Mouse (Mus musculus) midbrain, embryonic 11.5 days (tissue): ENCODE measurements around the gene Arhgap28. TPM values are rescaled to one million over a fixed set of nuclear protein-coding genes. Genes with fewer than 3 reads are reported as not detected.
"Not testable (repeated sequence)": the region's sequence is repeated elsewhere in the genome, so short reads cannot be mapped to it uniquely, and the experiment has no call there.

Experiments used
- ATAC-seq: fragments of 200-750 bp; cut with Nextera tagmentation; 2 replicates; pipeline ENCODE4 v1.8.0; 2017; ENCODE audit warnings: moderate TSS enrichment, moderate library complexity; ENCODE audit not compliant: low FRiP score
- DNase-seq: peaks from one replicate; pipeline ENCODE4 v3.0.0; 2015; ENCODE audit warnings: low spot score; ENCODE audit errors: missing footprints
- H3K27ac ChIP-seq: fragments of 300-500 bp; sonication (generic); 2 replicates; pipeline ENCODE4 v1.5.1; 2014; ENCODE audit warnings: low read depth, low read length
- H3K27me3 ChIP-seq: fragments of 300-500 bp; sonication (generic); 2 replicates; pipeline ENCODE4 v1.6.1; 2014; ENCODE audit warnings: mild to moderate bottlenecking, low read length, moderate library complexity, mixed read lengths; ENCODE audit not compliant: control insufficient read depth, insufficient read depth
- H3K36me3 ChIP-seq: fragments of 300-500 bp; sonication (generic); 2 replicates; pipeline ENCODE4 v1.6.1; 2014; ENCODE audit warnings: mild to moderate bottlenecking, low read length, moderate library complexity, mixed read lengths; ENCODE audit not compliant: control insufficient read depth, insufficient read depth
- H3K4me1 ChIP-seq: fragments of 300-500 bp; sonication (generic); 2 replicates; pipeline ENCODE4 v1.6.1; 2014; ENCODE audit warnings: low read length; ENCODE audit not compliant: control insufficient read depth, insufficient read depth
- H3K4me2 ChIP-seq: fragments of 300-500 bp; sonication (generic); 2 replicates; pipeline ENCODE4 v1.6.1; 2014; ENCODE audit warnings: mild to moderate bottlenecking, moderate library complexity
- H3K4me3 ChIP-seq: fragments of 300-500 bp; sonication (generic); 2 replicates; pipeline ENCODE4 v1.5.1; 2014; ENCODE audit warnings: low read depth, low read length
- H3K9ac ChIP-seq: fragments of 300-500 bp; sonication (generic); 2 replicates; pipeline ENCODE4 v1.6.1; 2014; ENCODE audit warnings: low read length
- H3K9me3 ChIP-seq: fragments of 300-500 bp; sonication (generic); 2 replicates; pipeline ENCODE4 v1.6.1; 2016; ENCODE audit warnings: low read length; ENCODE audit not compliant: control insufficient read depth
- WGBS: fragments of 180-500 bp; shearing (Covaris S2); extraction: QIAGEN DNeasy Blood & Tissue Kit; methylation state at CpG from one replicate; pipeline ENCODE4 v1.1.7; 2014; 5-methylcytosine and 5-hydroxymethylcytosine counted together
- polyA plus RNA-seq: library from polyadenylated mRNA; unstranded; fragments of >200 nt; fragmentation: Nextera tagmentation; extraction: Ambion mirVana; gene quantifications from 2 replicates; pipeline ENCODE4 v1.2.1, GENCODE M21; 2014

The Arhgap28 gene
- polyA plus RNA-seq, 1 experiment from 2014 or later: 21.7 TPM

DNA sequence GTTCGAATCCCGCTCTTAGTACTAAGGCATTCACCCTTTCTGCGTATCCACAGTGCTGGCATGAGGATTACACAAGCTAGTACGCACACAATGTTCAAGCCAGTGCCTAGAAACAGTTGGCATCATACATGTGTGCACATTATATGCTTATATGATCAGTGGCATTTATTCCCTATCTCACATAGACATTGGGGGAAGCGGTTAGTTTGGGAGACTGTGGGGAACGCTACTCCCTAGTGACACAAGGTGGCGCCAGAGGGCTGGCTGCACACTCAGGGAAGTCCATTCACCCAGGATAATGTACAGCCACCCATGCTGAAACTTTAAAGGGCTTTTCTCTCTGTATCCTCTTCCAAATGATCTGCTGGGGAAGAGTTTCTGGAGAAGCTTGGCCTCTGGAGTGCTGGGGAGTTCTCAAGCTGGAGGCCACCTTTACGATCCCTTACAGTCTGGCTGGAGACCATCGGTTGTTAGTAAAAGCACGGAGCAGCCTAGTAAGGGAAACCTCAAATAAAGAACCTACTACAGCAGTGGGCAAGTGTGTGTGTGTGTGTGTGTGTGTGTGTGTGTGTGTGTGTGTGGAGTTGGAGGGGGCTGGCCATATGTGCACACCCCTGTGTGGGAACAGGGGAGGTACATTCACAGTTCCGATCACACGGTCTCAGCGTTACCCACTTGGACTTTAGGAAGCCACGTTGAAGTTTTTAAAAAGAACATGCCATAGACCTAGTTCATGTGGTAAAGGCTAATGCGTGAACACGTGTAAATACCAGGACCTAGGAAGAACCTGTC, 142.0 kb downstream of the Arhgap28 start:
- peak; percentile 97 for DNase-seq
- peak; percentile 59; the same call in 1 of the 2 replicates for ATAC-seq
- Histone ChIP-seq H3K4me2 (no peak overlapping the region), H3K9ac (no peak overlapping the region), H3K4me3 (no peak overlapping the region), H3K4me1 (no peaks in the 10 kb centered on the region), H3K36me3 (no peaks in the 10 kb centered on the region), H3K27ac (no peak overlapping the region), H3K27me3 (no peaks in the 10 kb centered on the region), H3K9me3 (no peaks in the 10 kb centered on the region)
- WGBS: 80% methylated on average over 16 of the region's 16 CpGs

DNA sequence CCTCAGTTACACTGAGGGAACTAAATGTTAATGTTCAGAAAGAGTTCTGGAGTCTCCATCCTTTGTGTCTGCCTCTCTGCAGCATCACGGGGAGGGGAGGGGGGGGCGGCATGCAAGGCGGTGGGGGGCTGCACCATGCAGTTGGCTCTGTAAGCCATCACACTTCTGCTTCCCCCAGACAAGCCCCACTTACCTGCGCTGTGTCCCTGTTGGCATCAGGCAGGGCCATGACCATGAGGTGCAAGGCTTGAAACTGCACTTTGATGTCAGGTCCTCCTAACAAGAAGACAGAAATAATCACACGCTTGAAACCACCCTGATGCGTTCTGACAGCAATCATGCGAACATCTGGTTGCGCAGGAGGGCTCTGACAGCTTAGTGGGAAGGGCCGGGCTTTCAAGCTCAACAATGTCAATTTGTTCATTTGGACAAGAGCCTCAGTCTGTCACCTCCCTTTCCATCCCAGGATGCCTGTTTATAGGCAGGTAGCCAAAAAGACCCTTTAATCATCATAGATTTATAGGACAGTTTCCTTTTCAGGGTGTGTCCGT, 142.8 kb downstream of the Arhgap28 start:
- WGBS: 93% methylated on average over 10 of the region's 10 CpGs
- Histone ChIP-seq H3K27ac (no peak overlapping the region), H3K4me3 (no peak overlapping the region), H3K36me3 (no peaks in the 10 kb centered on the region), H3K4me1 (no peaks in the 10 kb centered on the region), H3K9ac (no peak overlapping the region), H3K27me3 (no peaks in the 10 kb centered on the region), H3K4me2 (no peak overlapping the region), H3K9me3 (no peaks in the 10 kb centered on the region)
- DNase-seq: no peak
- ATAC-seq: no peak

DNA sequence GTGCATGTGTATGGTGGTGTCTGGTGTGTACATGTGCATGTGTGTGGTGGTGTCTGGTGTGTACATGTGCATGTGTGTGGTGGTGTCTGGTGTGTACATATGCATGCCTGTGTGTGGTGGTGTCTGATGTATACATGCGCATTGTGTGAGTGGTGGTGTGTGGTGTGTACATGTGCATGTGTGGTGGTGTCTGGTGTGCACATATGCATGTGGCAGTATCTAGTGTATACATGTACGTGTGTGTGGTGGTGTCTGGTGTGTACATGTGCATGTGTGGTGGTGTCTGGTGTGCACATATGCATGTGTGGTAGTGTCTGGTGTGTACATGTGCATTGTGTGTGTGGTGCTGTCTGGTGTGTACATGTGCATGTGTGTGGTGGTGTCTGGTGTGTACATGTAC, 162.4 kb downstream of the Arhgap28 start:
- H3K36me3 ChIP-seq, H3K4me1 ChIP-seq, H3K27ac ChIP-seq, ATAC-seq, H3K9me3 ChIP-seq, H3K9ac ChIP-seq, H3K27me3 ChIP-seq, DNase-seq, H3K4me2 ChIP-seq, H3K4me3 ChIP-seq: not testable (repeated sequence)
- 98% methylated on average over 2 of the region's 2 CpGs for WGBS

DNA sequence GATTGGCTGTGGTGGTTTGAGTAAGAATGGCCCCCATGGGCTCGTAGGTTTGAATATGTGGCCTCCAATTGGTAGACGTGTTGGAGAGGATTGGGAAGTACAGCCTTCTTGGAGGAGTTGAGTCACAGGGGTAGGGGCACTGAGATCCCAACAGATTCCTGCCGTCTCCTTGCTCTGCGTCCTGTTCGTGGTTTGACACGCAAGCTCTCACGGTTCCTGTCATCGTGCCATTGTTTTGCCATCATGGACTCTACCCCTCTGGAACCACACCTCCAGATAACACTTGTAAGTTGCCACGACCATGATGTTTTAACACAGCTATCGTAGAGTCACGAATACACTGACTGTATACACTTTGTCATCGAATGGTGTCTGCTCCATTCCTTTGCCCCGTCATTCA, 165.0 kb downstream of the Arhgap28 start:
- Histone ChIP-seq H3K4me3 (no peak overlapping the region), H3K4me2 (no peak overlapping the region), H3K27ac (no peak overlapping the region), H3K4me1 (no peaks in the 10 kb centered on the region), H3K9me3 (no peaks in the 10 kb centered on the region), H3K9ac (no peak overlapping the region), H3K27me3 (no peaks in the 10 kb centered on the region), H3K36me3 (no peaks in the 10 kb centered on the region)
- DNase-seq (no peak), ATAC-seq (no peak)
- WGBS: 87% methylated on average over 13 of the region's 13 CpGs

DNA sequence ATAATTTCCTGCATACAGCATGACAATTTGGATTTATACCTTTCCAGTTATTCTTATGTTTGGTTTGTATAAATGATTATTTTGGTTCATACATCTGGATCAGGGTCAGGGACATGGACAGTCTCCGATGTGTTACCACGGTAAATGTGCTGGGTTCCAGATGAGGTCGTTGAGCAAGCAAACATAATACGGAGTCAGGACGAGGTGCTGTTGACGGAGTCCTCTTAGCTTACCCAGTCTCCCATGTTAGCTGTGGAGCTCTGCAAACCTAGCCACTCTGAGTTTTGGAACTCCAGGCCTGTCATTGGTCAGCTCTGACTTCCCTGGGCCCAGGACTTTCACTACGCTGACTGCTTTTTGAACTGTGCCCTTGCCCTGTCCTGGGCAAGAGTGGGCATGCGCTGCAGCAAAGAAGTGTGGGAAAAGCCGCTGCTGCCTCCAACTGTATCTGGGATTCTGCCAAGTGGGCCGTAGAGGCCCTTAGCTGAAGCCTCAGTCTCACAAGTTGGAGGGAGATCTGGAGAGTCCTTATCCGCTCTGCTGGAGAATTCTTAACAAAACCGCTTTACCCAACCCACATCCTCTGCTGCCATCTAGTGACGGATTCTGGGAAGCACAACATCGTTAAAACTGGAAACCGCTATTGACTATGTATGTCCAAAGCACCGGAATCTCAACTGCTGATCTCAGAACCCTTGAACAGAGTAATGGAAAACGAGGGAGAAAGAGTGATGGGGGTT, 166.4 kb downstream of the Arhgap28 start:
- Histone ChIP-seq H3K9ac (no peak overlapping the region), H3K4me3 (no peak overlapping the region), H3K27me3 (no peaks in the 10 kb centered on the region), H3K27ac (no peak overlapping the region), H3K36me3 (no peaks in the 10 kb centered on the region), H3K4me1 (no peaks in the 10 kb centered on the region), H3K9me3 (no peaks in the 10 kb centered on the region), H3K4me2 (no peak overlapping the region)
- 62% methylated on average over 17 of the region's 17 CpGs for WGBS
- DNase-seq: peak; percentile 97
- peak; percentile 57 for ATAC-seq

DNA sequence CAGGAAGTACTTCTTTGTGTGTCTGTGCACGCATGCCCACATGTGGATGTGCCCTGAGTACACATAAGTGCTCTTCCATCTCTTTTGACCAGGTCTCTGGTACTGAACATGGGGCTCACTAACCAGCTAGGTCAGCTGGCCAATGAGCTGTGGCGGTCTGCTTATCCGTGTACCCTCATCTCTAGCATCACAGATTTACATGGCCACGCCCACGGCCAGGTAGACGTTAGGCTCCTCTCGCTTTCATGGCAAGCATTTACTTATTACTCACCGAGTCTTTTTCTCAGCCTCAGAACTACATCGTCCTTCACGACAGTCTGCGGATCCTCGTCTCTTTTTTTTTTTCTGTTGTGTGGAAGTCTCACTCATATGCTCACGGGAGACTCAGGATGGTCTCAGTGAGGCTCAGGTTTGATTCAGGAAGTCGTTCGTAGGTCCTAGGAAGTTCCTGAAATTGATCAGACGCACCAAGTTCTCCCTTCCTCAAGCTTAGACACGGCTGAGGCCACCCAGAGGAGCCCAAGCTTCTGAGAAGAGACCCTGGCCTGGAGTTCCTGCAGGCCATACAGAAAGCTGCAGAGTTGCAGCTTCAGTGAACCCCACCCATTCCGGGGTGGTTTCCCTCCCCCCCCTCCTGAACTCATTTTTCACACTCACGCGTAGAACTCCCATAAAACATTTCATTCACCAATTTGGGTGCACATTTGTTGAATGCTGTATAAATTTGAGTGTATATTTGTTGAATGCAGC, 167.6 kb downstream of the Arhgap28 start:
- Histone ChIP-seq H3K9me3 (no peaks in the 10 kb centered on the region), H3K4me3 (no peak overlapping the region), H3K36me3 (no peaks in the 10 kb centered on the region), H3K27ac (no peak overlapping the region), H3K9ac (no peak overlapping the region), H3K4me2 (no peak overlapping the region), H3K4me1 (no peaks in the 10 kb centered on the region), H3K27me3 (no peaks in the 10 kb centered on the region)
- DNase-seq: no peak
- ATAC-seq: no peak
- WGBS: 93% methylated on average over 20 of the region's 20 CpGs

DNA sequence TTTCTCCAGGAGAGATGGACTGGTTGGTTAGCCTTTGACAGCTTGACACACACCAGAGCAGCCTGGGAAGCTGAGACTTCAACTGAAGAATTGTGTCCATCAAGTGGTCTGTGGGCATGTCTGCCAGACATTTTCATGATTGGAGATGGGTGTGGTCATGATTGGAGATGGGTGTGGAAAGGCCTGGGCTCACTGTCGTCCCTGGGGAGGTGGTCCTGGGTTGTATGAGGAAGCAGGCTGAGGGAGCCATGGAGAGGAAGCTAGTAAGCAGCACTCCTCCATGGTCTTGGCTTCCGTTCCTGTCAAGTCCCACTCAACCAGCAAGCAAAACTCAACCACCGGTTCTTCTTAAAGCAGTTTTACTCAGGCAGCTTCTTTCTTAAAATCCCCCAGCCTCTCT, 176.5 kb downstream of the Arhgap28 start:
- Histone ChIP-seq H3K4me2 (no peak overlapping the region), H3K4me3 (no peak overlapping the region), H3K9me3 (peaks cover 6% of the 10 kb centered on the region; the same call in 1 of the 2 replicates), H3K9ac (no peak overlapping the region), H3K27me3 (no peaks in the 10 kb centered on the region), H3K27ac (no peak overlapping the region), H3K36me3 (no peaks in the 10 kb centered on the region), H3K4me1 (no peaks in the 10 kb centered on the region)
- DNase-seq (no peak), ATAC-seq (no peak)
- WGBS: 94% methylated on average over 3 of the region's 3 CpGs

DNA sequence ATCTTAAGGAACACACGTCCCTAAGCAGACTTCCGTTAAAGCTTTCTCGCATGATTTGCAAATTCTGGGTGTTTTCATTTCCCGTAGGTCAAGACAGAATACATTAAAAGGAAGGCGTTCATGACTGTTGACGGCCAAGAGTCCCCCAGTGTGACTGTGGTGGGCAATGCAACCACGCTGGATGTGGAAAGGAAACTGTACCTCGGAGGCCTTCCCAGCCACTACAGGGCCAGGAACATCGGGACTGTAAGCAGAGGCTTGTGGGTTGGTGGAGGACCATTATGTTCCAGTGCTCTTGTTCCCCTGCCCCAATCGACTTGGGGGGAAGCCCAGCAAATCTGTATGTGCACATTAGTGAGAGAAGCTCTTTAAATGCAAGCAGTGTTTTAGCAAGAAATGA, 187.0 kb downstream of the Arhgap28 start:
- Histone ChIP-seq H3K4me2 (no peak overlapping the region), H3K4me3 (no peak overlapping the region), H3K27ac (no peak overlapping the region), H3K4me1 (no peaks in the 10 kb centered on the region), H3K9me3 (no peaks in the 10 kb centered on the region), H3K9ac (no peak overlapping the region), H3K27me3 (no peaks in the 10 kb centered on the region), H3K36me3 (peaks cover 27% of the 10 kb centered on the region)
- ATAC-seq (no peak), DNase-seq (no peak)
- 93% methylated on average over 10 of the region's 10 CpGs for WGBS
